Comparison of ENCODE assay signal across 8 mouse cellular contexts in the genomic region with DNA sequence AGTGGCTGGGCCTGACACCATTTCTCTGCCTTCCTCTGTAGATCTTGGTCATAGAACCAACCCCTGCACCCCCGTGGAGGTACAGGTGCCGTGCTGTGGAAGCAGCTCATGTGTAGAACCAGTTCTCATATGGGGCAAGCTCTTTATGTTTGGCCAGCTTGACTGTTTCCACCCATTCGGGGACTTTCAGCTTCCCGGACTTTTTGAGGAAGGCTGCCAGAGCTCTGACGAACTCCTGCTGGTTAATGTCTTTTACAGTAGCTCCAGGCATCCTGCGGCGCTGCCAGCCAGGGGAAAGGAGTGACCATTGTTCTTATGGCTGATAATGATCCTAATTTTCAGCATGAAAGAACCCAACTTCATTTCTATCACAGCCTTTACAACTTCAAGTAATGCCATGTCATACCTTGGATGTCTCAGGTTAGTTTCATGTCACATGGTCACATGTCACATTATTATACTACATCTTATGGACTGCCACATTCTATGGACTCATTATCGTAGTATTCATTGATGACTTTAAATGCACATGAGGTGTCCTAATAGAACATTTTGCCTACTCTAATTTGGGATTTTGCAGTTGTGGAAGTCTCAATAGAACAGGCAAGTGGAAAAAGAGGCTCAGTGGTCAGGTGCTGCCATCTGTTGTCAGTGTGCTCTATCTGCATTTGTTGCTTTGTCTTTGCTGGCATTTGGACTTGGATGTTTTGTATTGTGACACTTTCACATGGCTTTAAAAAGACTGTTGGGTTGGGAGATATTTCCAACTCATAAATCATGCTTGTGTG. TPM values are rescaled to one million over a fixed set of nuclear protein-coding genes. Genes with fewer than 3 reads are reported as not detected.
DNase-seq lines count a peak whose midpoint lies in the region; TF ChIP-seq lines count a peak whose summit lies in the region.
"Had no signal": no experiment of that assay in that cellular context is flagged by ENCODE, and none has a peak within 500 bp of the region (broad histone marks: within the 10 kb centered on the region; RNA-seq: fewer than 3 reads in every experiment).

No protein-coding gene starts in this region.

- peak; percentile 97 for TF ChIP-seq CTCF in left cerebral cortex, adult 2 months (IDR thresholded peaks at IDR 0.05)

- intact Hi-C loops in left cerebral cortex, adult 2 months (cut with DNase I), result loop anchor here (1.0 to 5.0 kb wide), 4 partner anchors 152 to 594 kb away; a partner anchor contains a TSS

- H3K4me3 ChIP-seq in left cerebral cortex, adult 2 months, result no peak overlapping the region
- H3K4me3 ChIP-seq: heart, embryonic 15.5 days had no signal

- DNase-seq in spleen, adult 18-20 months, result peak; percentile 13 to 45
- DNase-seq in spleen, postnatal 14 days (ENCODE audit: low spot score in 2 of 2), result no peak
- DNase-seq in R1 (ENCODE audit: low read depth, low spot score), result peak; percentile 65
- DNase-seq in cerebellum, adult 18-20 months, result peak; percentile 61 to 70
- peak; percentile 76 for DNase-seq in heart, adult 8-10 months (ENCODE audit: low spot score)
- DNase-seq in left cerebral cortex, adult 2 months (ENCODE audit: extremely low spot score in 1 of 2, low spot score in 2 of 2), result peak; percentile 35 to 44
- peak; percentile 41 for DNase-seq in retina, adult 2 months (ENCODE audit: low read depth, low spot score)

- no peak overlapping the region for H3K27ac ChIP-seq in left cerebral cortex, adult 2 months
- H3K27ac ChIP-seq: heart, embryonic 15.5 days had no signal

RNA-seq across cellular contexts. Expression of a gene that starts 3.1 kb away (rescaled TPM):
- total RNA-seq in heart, adult 8-10 months (2022), result 10 to 100 TPM; 10.8 to 12.2 (median 11.1) TPM
- 10 to 100 TPM; 42.5 to 47.4 TPM for total RNA-seq in left cerebral cortex, adult 2 months (2021)

RNA-seq across cellular contexts. Expression of a gene that starts 3.8 kb away (rescaled TPM):
- total RNA-seq in heart, adult 8-10 months (2022), result under 1 TPM; 0.28 to 0.80 (median 0.49) TPM
- total RNA-seq in left cerebral cortex, adult 2 months (2021), result not detected

RNA-seq across cellular contexts. Expression of a gene that starts 26.4 kb away (rescaled TPM):
- not detected for total RNA-seq in heart, adult 8-10 months (2022)
- not detected for total RNA-seq in left cerebral cortex, adult 2 months (2021)

RNA-seq across cellular contexts. Expression of a gene that starts 32.3 kb away (rescaled TPM):
- total RNA-seq in heart, adult 8-10 months (2022), result 10 to 100 TPM; 30.4 to 43.0 (median 36.2) TPM
- 10 to 100 TPM; 63.4 to 66.7 TPM for total RNA-seq in left cerebral cortex, adult 2 months (2021)

Comparison
In these comparisons a context has a peak if more than half of its experiments do, and no peak if none do; other contexts are left out.
1. DNase-seq: peak in spleen, adult 18-20 months (2 of 2), R1 (single experiment), cerebellum, adult 18-20 months (2 of 2), heart, adult 8-10 months (single experiment), left cerebral cortex, adult 2 months (2 of 2) and retina, adult 2 months (single experiment); none in spleen, postnatal 14 days (0 of 2).